Mouse (Mus musculus): Measurements from ENCODE around the gene Usp18.
A peak's percentile ranks its signal among the peaks of the same experiment; 100 is the strongest.

Usp18 gene

GRCm38 (mm10) chr6:121245127-121246036 lies at the start of gene Usp18:
Usp18 (plus strand) TSS chr6:121245906.
- DNase-seq (ENCODE audit: low read depth, low spot score): peak; percentile 69

DNA sequence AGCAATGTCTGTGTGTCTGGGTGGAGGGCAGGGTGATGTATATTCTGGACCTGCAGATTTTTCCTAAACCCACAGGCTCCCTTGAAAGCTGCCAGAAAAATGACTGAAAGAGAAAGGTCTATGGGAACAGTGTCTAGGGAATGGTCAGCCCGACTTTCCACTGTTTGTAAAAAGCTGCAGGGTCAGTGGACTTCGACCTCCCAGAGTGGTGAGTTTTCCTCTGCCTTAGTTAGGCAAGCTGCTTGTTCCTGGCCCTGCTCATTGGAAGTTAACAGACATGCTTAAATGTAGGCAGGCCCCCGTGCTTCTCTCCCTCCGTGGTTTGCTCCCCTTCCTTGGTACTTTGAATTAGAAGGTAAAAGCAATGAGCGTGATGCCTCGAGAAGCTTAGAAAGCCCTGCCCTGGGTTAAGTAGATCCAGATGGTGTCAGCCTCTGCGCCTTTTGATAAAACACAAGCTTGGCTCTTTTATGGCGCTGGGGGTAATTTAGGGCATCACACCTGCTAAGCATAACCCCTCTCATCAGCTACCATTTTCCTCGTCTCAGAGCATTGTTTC lies 47.8 kb upstream of the Usp18 start:
- DNase-seq (ENCODE audit: low read depth, low spot score): peak; percentile 70

DNA sequence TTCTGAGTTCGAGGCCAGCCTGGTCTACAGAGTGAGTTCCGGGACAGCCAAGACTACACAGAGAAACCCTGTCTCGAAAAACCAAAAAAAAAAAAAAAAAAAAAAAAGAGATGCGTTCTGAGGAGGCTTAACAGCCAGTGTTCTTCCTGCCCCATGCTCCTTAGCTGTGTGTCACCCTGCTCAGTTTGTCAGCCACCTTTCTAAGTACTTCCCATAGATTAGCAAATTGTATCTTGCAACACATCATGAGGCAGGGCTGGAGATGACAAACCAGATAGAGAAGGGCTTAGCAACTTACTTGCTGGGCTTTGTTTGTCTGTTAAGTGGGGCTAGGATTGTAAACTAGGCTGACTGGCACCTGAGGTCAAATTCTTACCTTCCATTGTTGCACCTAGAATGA lies 45.2 kb upstream of the Usp18 start:
- DNase-seq (ENCODE audit: low read depth, low spot score): no peak

- DNase-seq (ENCODE audit: low read depth, low spot score): no peak
Observed at GRCm38 (mm10) chr6:121202026-121202425, 43.7 kb upstream of the Usp18 start.

DNA sequence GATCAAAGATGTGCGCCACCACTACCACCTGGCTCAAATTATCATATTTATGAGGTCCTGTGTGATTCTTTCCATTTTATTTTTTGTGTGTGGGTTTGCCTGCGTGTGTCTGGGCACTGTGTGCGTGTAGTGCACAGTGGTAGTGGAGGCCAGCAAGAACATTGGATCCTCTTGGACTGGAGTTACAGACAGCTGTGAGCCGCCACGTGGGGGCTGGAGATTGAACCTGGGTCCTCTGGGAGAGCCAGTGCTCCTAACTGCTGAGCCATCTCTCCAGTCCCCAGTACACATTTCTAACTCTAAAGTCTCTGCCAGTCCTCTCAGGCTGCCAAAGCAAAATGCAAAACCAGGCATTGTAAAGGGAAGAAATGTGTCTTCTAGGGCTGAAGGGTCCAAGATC lies 39.2 kb upstream of the Usp18 start:
- no peak for DNase-seq (ENCODE audit: low read depth, low spot score)

DNA sequence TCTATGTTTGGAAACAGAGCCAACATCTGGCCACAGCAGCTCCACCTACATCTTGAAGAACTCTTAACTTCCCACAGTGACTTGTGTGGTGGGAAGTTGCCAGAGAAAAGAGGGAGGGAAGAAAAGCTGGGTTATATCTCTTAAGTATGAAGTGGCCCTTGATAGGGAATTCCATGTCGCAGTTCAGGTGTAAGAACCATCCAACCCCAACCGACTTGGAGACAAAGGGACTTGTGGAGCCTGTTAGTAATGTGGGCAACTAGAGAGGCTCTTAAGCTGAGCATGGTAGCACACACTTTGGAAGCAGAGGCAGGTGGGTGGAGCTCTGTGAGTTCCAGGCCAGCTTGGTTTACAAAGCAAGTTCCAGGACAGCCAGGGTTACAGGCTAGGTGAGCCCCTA lies 36.1 kb upstream of the Usp18 start:
- DNase-seq (ENCODE audit: low read depth, low spot score): no peak

- DNase-seq (ENCODE audit: low read depth, low spot score): peak; percentile 8
Observed at GRCm38 (mm10) chr6:121210149-121210925, 35.4 kb upstream of the Usp18 start, which contains the start of gene Tuba8. Tuba8 (plus strand) TSS chr6:121210696.

DNA sequence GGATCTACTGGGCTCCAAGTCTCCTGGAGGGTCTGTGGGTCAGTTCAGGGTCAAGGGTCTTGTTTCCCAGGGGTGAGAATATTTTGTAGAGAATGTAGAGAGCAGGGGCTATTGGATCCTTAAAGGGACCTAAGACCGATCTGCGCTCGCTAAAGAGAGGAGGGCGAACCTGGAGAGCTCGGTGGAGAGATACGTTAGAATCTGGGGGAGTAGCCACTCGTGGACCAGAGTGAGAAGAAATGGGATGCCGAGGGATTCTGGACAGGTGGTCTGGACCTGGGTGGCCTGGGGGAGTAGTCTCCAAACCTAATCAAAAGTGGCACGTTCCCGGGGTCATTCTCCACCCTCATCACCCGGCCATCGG lies 34.8 kb upstream of the Usp18 start:
- DNase-seq (ENCODE audit: low read depth, low spot score): no peak

- no peak for DNase-seq (ENCODE audit: low read depth, low spot score)
Observed at GRCm38 (mm10) chr6:121211743-121212142, 34.0 kb upstream of the Usp18 start.

DNA sequence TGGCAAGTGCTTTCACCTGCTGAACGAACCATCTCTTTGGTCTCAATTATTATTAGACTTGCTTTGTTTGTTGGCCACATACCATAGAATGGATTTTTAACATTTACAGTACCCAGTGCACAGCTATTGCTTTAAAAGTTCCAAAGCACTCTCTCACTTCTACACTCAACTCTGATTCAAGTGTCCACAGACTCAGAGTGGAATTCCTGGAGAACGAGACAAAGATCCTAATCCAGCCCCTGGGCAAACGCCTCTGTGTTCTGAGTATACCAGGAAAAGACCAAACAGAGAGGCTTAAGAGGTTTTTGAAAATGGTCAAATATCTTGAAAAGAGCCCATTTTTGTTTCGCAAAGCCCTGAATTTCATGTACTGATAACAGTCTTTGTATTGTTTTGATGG lies 32.7 kb upstream of the Usp18 start:
- no peak for DNase-seq (ENCODE audit: low read depth, low spot score)

- DNase-seq (ENCODE audit: low read depth, low spot score): no peak
Observed at GRCm38 (mm10) chr6:121214221-121214620, 31.5 kb upstream of the Usp18 start.

- no peak for DNase-seq (ENCODE audit: low read depth, low spot score)
Observed at GRCm38 (mm10) chr6:121214667-121215330, 30.9 kb upstream of the Usp18 start.

GRCm38 (mm10) chr6:121215336-121215735 lies 30.4 kb upstream of the Usp18 start:
- DNase-seq (ENCODE audit: low read depth, low spot score): no peak

- no peak for DNase-seq (ENCODE audit: low read depth, low spot score)
Observed at GRCm38 (mm10) chr6:121215896-121216295, 29.8 kb upstream of the Usp18 start.

DNA sequence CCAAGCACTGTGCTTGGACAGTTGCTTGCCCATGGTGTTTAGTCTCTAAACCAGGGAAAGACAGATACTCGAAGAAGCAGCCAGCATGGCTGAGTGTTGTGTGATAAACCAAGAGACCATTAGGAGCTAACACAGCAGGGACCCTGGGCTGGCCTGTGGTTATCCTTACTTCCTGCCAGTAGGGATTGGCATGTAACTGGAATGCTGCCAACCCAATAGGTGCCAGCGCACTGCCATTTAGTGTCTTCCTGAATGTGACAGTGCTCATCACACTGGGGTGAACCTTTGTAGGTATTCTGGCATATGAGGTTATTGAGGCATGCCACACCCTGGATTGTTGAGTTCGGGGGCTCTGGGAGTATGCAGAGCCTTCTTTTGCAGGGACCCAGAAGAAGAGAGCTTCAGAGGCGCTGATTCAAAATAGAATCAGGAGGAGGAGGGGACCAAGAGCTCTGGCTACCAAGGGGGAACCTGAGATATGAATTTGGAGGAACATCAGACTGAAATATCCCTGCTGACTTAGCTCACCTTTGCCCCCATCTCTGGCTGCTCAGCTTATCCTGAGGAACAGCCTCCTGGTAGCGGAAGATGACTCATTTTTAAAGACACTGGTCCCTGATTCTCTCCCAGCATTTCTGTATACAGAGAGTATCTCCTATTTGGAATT lies 29.0 kb upstream of the Usp18 start:
- DNase-seq (ENCODE audit: low read depth, low spot score): no peak

- DNase-seq (ENCODE audit: low read depth, low spot score): no peak
Observed at GRCm38 (mm10) chr6:121218002-121218401, 27.7 kb upstream of the Usp18 start.

GRCm38 (mm10) chr6:121219406-121219805 lies 26.3 kb upstream of the Usp18 start:
- no peak for DNase-seq (ENCODE audit: low read depth, low spot score)

GRCm38 (mm10) chr6:121220181-121220580 lies 25.5 kb upstream of the Usp18 start:
- no peak for DNase-seq (ENCODE audit: low read depth, low spot score)

DNA sequence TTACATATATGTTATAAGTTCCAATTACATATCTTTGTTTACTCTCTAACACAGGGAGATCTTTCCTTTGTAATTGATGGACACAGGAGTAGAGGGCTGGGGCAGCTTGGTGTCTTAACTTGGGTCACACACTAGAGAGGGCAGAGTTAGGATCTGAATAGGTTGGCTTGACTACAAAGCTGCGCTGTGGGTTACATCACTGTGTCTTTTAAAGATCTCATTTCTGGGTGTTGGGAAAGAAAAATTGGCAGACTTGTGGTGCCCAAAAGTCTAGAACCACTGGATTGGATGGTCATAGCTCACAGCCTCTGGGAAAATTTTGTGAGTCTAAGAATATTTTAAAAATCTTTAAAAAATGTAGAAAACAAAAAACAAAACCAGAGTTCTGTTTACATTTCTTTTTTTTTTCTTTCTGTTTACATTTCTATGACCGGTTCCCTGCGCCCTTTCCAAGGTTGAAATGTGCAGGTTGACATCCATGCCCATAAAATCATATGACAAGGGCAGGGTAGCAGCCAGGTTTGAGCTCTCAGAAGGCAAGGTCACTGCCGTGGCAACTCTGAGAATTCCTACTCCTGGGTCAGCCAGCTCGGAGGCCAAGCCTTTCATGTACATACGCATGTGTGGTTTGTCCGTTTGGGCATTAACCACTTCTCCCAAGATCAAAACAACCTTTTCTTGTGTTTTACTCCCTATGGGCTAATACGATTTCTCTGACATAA lies 23.7 kb upstream of the Usp18 start:
- DNase-seq (ENCODE audit: low read depth, low spot score): no peak

DNA sequence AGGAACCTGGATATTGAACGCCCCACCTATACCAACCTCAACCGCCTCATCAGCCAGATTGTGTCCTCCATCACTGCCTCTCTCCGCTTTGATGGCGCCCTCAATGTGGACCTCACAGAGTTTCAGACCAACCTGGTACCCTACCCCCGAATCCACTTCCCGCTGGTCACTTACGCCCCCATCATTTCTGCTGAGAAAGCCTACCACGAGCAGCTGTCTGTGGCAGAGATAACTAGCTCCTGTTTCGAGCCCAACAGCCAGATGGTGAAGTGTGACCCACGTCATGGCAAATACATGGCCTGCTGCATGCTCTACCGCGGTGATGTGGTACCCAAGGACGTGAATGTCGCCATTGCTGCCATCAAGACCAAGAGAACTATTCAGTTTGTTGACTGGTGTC lies 22.7 kb upstream of the Usp18 start:
- DNase-seq (ENCODE audit: low read depth, low spot score): no peak

GRCm38 (mm10) chr6:121224067-121224466 lies 21.6 kb upstream of the Usp18 start:
- no peak for DNase-seq (ENCODE audit: low read depth, low spot score)

Data from forelimb bud, embryonic 11.5 days (tissue).